Mouse (Mus musculus): Measurements from ENCODE around the gene Ephx1.
"Not testable (repeated sequence)": the region's sequence is repeated elsewhere in the genome, so short reads cannot be mapped to it uniquely, and the experiment has no call there.

The Ephx1 gene

GRCm38 (mm10) chr1:180936610-180937398 is 83.9 kb downstream of the Ephx1 start:
- not testable (repeated sequence) for DNase-seq (ENCODE audit: low spot score)

GRCm38 (mm10) chr1:180934467-180935419 is 86.0 kb downstream of the Ephx1 start, which contains the start of gene Lefty1:
Gene Lefty1 (plus strand): TSS chr1:180935022.
- DNase-seq (ENCODE audit: low spot score) = no peak

DNA sequence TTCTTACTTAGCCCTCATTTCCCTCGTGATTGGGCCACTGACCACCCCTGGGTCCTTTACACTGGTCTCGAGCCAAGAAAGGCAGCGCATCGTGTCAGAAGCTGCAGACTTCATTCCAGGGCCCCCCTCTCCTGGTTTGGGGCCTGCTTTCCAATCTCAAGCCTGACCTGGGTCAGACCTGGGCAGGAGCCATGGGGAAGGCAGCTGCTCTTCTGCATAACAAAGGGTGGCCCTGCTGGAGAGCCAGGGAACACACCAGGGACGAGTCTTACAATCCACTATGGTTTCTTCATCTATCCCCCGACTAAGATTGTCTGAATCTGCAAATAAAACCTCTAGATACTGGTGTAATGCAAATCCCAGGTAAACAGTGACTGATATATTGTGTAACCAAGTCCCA is 87.0 kb downstream of the Ephx1 start:
- DNase-seq (ENCODE audit: low spot score) = no peak

DNA sequence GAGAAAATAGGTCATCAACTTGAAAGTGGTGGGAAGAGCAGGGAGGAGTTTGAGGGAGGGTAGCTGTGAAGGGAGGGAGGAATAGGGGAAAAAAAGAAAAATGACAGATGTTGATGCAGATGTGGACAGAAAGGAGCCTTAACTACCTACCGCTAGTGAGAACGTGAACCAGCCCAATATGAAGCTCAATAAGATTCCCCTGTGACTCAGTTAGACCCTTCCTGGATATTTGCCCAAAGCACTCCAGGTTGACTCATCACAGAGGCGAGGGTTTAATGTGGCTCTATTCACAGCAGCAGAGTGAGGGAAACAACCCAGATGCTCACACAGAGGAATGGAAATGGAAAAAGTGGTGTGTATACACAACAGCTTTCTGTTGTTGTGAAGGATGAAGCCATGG is 89.6 kb downstream of the Ephx1 start:
- DNase-seq (ENCODE audit: low spot score) = no peak

- no peak for DNase-seq (ENCODE audit: low spot score)
Measured at GRCm38 (mm10) chr1:180929599-180929998, 91.1 kb downstream of the Ephx1 start.

- no peak for DNase-seq (ENCODE audit: low spot score)
Measured at GRCm38 (mm10) chr1:180926286-180926685, 94.4 kb downstream of the Ephx1 start.
